Mouse (Mus musculus) cerebellum, postnatal 36 days (tissue): ENCODE measurements around the gene Nos1.

Experiments used
- DNase-seq, 2 experiments: peaks; one replicate each; pipeline ENCODE4 v3.0.0; 2021 to 2022; ENCODE audit warnings: mixed read lengths in 2 of 2

Nos1 gene

DNA sequence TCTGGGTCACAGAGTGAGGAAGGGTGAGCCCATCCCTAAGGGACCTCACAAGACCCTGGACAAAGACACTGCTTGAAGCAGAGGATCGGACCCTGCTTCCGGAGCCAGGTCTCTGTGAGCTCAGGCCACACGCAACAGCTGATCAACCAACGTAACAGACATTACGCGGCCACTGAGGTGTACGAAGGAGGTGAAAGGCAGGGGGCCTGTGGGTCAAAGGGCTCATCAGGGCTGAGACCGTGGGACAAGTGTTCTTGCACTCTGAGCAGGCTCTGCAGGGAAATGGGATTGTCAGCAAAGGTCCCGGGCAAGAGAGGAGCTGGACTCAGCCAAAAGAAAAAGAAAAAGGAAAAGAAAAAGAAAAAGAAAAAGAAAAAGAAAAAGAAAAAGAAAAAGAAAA lies 186.1 kb downstream of the Nos1 start:
- DNase-seq = no peak

DNA sequence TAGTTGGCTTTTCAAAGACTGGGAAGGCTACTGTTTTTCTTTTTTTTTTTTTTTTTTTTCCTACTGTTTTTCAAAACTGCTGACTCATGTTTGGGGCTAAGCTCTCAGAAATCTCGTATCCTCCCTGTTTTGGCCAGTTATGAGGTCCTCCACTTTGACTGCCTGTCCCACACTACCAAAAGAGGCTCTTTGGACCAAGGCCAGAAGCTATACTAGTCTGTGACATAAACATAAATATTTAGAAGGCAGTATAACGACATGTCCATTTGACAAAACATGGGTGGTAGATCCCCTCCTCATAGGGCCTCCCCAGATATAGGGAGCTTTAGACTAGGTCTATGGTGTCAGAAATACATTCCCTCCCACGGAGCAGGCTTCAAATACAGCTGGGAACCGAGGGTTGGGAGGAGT lies 186.8 kb downstream of the Nos1 start:
- DNase-seq = no peak

DNA sequence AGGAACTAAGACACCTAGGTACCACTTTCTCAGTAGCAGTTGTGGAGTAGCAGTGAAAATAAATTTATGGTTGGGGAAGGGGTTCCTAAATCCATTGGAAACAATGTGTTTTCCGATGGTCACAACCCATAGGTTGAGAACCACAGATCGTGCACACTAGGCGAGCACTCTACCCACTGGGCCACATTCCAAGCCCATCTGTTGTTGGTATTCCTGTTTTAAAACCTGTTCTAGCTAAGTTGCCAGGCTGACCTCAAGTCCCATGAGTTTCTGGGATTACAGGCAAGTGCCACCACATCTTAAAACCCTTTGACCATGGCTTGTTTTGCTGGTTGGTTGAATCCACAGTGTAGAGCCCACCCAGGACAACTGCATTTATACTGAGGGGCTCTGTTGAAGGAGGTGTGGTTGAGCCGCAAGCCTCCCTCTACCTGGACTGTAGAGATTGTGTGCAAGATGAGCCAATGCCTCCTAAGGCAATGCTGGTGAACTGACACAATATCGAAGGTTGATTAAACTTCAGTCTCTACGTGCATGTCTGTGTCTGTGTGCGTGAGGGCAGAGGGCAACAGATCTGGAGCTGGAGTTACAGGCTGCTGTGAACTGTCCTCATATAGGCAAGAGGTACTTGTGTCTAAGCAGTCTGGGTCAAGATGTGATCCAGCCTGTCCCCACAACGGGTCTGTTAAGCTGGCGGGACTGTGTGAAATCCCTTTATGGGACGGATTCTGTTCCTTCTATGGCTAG lies 189.0 kb downstream of the Nos1 start:
- peak; percentile 73 to 75 for DNase-seq

DNA sequence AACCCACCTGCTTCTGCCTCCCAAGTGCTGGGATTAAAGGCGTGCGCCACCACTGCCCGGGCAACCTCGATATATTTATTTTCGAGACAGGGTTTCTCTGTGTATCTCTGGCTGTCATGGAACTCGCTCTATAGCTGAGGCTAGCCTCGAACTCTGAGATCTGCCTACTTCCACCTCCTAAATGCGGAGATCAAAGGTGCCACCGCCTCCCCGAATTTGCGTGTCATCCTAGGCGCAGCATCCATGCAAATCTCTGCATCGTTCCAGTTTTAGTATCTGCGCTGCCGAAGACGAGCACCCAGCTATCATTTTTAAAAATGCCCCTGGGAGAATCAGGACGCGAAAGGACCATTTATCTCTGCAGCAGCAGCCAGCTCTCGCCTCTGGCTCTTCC lies 195.4 kb downstream of the Nos1 start:
- no peak for DNase-seq

DNA sequence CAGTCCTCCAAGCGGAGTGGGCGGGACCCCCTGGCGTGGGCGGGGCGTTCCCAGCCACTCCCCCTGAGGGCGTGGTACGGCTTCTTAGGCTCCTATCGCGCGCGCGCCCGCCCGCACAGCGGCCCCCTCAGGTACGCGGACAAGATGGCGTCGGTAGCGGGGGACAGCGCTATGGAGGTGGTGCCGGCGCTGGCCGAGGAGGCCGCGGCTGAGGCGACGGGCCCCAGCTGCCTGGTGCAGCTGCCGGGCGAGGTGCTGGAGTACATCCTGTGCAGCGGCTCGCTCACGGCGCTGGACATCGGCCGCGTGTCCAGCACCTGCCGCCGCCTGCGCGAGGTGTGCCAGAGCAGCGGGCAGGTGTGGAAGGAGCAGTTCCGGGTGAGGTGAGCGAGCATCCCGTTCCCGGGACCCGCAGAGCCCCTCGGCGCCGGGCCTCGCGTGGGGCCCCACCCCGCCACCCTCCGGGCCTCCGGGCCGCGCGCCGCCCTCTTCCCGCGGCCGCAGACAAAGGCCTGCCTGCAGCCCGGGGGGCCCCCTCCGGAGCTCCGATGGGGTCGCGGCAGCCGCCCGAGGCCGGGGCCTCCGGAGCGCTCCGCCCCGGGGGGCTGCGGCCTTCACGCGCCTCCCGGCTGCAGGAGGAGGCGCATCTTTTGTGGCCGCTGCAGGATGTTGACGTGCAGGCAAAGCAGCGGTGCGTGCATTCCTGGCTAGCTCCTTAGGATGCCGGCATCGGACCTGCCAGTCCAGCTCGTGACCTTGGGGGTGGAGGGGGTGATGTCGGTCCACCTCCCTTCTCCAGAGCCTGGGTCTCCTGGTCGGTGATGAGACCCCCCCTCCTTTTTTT lies 196.0 kb downstream of the Nos1 start, which contains the start of gene Fbxo21:
Gene Fbxo21, plus strand, starts transcription at position 74 of the 844 bp plus-strand sequence.
- DNase-seq = peak; percentile 93 to 98

DNA sequence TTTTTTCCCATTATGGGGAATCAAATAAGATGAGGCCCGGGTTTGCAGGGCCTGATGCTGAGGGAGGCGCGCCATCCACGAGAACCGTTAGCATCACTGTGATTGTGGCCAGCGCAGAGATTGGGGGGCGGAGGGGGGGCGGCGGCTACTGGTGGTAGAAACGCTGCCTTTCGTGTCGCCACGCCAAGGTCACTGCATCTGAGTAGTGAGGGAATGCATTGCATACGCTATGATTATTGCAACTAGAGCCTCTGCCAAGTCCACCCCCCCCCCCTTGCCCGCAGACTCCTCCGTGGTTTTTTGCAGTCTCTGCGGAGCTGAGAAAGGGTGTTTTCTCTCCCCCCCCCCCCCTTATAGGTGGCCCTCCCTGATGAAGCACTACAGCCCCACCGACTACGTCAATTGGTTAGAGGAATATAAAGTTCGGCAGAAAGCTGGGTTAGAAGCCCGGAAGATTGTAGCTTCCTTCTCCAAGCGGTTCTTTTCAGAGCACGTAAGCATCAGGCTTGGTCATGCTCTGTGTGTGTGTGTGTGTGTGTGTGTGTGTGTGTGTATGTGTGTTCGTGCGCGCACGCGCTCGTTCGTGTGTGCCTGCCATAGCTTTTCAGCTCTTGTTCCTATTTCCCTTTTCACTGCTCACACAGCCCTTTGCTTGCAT lies 196.8 kb downstream of the Nos1 start:
- peak; percentile 38 to 54 for DNase-seq

DNA sequence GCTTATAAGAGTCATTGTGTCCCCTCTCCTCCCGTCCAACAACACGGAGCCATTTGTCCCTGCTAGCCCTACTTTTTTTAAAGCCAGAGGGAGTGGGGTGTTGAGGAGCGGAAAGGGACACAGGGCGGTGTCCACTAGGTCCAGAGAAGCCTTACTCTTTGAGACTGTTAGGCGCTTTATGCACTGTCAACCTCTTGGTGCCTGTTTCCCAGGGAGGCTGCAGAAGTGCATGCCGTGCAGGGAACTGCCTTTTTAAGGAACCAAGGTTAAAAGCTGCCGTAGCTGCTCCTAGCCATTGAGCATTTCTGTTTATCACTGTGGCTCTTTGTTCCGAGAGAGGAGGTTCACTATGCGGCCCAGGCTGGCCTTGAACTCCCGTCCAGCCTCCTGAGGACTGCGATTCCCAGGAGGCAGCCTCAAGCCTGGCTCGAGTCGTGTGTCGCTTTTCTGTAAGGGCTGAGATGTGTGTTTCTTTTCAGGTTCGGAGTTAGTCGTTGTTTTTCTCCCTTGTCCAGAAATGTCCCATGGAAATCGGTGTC lies 197.4 kb downstream of the Nos1 start:
- DNase-seq = no peak

DNA sequence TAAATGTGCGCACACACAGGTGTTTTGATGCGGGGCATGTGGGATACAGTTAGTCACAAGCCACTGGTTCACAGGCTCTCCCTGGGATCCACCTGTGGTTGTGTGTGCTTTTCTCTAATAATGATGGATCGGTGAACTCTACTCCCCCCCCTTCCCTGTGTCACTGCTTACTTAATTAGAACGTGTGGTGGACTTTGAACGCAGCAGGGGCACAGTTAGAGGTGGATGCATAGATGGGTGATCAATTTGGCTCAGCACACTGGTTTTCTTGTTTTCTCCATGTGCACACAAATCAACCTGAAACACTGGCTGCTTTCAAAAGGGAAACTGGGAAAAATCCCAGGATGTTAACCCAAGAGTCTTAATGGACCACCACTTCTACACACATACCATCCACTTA lies 198.2 kb downstream of the Nos1 start:
- no peak for DNase-seq

DNA sequence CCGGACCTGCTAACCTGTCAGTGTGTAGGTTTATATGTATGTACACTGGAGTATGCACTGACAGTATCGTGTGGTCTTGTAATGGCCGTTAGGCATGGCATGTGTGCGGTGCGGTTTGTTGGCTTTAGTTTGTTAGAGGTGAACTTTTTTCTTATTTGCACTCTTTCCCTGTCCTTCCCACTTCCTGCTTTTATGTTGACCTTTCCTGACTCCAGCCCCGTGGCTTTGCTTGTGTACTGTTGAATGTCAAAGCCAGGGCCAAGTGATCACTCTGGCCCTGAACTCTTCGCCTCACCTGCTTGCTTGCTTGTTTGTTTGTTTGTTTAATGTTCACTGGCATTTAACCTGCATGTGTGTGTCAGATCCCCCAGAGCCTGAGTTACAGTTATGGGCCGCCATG lies 200.1 kb downstream of the Nos1 start:
- no peak for DNase-seq

DNA sequence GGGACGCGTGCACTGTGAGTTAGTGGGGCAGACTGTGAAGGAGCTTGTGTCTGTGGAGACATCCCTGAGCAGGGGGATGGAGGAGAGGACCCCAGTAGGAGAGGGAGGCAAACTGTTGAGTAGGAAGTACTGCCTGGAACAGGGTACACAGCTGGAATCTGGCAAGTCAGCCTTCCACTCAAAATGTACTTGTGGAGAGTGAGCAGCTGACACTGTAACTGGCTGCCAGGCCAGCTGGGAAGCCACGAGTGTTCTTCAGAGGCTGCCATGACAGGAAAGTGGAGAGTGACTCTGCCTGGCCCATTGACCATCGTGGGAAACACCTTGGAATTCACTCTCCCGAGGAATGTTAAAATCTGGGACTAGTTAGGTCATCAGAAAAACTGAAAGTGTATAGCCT lies 201.1 kb downstream of the Nos1 start:
- no peak for DNase-seq

DNA sequence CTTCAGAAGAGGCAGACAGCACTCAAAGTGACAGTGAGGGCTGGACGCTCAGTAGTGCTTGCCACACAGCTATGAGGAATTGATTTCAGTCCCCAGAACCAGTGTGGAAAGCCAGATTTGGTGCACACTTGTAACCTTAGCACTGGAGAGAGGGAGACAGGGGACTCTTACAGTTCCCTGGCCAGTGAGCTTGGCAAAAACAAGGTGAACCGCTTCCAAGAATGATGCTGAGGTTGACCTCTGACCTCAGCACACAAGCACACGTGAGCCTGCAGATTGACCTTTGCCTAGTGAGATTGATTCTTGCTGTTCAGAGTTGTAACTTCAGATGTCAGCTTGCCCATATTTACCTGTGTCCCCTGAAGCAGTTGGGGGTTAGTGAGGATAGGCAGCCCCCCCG lies 205.5 kb downstream of the Nos1 start:
- DNase-seq = no peak

DNA sequence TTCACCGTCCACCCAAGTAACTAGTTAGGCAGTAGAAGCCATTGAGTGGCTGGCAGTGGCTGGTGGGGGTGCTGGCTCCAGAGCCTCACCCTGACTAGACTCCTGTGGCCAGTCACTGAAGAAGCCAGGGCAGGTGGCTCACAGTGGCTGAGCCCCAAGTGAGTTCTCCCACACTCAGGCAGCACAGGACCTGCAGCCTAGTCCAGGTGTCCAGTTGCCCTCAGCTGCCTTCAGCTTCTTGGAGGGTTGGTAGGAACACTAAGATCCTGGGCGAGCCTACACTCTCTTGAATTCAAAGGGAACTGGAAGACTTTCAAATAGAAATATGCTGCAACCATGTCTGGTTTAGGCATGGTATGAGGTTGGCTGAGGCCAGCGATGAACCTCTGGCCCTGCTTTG lies 207.1 kb downstream of the Nos1 start:
- no peak for DNase-seq

DNA sequence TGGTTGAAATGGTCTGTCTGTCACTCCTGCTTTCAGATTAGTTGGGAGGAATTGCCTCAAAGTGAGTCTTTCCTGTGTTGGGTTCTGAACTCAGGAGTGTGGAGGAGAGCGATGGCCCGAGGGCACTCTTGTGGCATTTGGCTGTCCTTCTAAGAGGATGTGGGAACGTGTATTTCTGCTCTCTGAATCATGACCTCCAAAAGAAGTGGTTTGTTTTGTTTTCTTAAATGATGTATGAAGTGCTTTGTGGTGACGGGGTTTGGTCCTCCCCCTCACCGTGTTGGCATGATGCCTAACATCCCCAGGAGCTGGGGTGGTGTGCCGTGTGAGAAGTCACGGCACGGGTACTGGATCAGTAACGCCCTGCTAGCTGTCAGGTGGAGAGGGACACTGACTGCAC lies 207.5 kb downstream of the Nos1 start:
- no peak for DNase-seq

DNA sequence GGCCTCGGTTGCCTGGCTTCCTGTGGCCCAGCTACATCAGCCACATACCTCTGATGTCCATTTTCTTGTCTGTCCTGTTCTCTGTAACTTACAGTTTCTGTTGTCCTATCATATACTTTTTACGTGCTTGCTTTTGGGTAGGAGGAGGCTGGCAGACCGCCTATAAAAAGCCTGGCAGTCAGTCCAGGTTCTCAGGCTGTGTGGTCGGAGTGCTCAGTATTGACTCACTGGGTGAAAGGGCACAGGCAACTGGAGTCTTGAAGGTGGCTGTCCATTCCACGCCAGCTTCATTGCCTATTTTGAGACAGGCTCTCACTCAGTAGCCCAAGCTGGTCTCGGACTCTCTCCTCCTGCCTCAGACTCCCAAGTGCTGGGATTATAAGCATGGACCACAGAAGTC lies 208.9 kb downstream of the Nos1 start:
- no peak for DNase-seq

DNA sequence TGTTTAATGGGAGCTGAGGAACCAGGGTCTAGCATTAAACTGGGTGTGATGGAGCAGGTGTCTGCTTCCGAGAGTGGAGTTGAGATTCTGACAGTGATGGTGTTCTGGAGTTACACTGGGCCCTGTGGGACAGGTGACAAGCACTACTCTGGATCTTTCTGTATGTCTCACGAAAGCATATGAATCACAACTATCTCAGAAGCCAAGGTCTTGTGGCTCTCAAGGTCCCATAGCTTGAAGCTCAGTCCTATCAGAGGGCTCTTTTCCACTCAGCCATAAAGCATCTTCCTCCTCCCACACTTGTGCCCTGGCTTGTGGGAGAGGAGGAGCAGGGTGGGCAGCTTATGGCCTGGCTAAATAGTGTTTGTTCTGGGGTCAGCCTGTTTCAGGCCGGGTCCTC lies 210.1 kb downstream of the Nos1 start:
- DNase-seq = no peak

DNA sequence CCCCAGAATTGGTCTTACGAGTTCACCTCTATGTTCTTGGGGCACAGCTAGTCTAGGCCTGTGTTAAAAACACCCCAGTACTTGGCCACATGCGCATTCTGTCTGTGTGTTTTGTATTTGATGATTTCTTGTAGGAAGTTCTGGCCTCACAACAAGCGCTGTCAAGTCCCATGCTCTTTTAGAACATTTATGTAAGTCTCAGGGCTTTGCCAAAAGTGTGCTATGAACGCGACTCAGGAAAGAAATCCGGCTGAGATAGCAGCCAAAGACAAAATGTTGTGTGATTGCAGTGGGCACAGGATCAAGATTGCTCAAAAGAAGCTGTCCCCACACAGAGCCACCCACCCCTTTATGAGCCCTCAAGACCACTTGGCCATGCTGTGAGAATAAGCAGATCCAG lies 212.7 kb downstream of the Nos1 start:
- DNase-seq = no peak

DNA sequence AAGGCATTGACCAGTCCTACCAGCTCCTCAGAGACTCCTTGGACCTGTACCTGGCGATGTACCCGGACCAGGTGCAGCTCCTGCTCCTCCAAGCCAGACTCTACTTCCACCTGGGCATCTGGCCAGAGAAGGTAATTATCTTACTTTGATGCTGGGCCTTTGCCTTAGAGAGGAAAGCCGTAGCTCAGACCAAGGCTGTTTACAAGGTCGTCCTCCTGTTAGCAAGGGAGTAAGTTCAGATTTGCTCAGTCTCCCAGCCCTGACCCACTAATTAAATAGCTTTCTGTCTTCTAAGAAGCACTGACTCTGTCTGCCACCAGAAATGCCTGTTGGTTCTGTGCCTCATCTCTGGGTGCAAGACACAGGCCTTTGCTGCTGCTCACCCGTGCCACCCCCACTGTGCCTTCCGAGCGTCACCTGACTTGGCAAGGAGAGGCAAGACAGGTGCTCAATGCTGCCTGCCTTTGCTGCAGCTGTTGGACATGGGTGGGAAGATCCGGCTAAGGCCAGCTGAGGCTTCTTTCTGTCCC lies 214.6 kb downstream of the Nos1 start:
- DNase-seq = peak; percentile 49 to 52

DNA sequence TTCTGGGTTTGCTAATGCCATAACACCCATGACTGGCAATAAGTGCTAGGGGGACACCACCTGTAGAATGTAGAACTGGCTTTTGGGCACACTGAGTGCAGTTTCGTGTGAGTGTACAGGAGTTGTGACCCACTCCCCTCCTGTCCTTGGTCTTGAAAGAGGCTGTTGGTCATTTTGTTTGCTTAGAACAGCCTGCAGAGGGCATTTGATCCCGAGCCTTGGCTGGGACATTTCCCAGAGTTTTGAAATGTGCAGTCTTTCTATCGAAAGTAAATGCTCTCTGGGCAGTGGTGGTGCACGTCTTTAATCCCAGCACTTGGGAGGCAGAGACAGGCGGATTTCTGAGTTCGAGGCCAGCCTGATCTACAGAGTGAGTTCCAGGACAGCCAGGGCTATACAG lies 215.1 kb downstream of the Nos1 start:
- DNase-seq = no peak

DNA sequence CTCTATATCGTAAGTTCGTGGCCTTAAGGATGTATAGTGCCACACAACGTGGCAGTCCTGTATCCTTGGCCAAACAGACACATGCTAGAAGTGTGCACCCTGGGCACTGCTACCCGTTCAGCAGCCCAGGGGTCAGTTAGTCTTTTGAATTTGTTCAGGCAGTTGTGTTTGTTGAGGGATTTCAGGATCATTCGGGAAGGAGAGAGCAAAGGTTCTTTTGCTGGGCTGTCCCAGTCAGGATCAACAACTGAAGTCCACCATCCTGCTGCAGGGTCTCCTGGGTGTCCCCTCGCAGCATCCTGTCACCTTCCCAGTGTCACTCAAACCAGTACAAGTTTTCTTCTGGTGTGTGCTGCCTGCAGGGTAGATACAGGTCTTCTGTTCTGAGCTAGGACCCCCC lies 215.7 kb downstream of the Nos1 start:
- DNase-seq = no peak

DNA sequence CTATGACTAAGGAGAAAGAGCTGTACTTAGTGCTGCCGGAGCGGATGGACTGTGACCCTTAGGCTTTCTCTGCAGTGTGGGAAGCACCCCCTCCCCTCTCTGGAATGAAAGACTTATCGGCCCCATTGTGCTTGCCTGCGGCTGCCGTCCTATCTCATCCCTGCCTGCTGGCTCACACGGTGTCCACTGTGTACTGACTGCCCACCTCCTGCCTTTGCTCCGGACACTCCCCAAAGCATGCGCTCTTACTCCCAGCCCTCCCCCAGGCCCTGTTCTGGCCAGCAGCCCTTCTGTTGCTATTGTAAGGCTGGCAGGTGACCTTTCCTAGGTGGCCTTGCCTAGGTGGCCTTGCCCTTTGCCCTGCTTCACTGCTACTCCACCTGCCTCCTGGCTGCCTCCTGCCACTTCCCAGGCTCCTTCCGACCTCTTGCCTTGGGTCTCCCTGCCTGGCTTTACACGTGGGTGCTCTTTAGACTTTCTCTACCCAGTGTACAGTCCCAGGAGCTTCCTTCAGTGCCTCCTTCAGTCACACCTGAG lies 216.7 kb downstream of the Nos1 start:
- no peak for DNase-seq

DNA sequence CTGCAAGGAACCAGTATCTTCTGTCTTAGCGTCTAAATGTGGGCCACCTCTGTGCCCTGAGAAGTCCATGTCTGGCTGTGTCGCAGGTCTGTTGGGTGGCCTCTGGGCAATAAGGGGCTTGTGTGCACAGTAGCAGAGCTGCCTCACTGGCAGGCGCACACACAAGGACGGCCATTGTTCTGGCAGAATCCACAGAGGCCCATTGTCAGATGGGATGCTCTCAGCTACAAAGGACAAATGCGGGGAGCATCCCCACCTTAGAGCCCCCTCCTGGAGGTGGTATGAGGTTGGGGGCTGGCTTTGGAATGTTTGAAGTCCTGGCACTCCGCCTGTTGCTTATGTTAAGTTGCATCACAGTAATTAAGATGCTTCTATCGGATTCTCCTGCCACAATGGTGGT lies 218.2 kb downstream of the Nos1 start:
- no peak for DNase-seq

DNA sequence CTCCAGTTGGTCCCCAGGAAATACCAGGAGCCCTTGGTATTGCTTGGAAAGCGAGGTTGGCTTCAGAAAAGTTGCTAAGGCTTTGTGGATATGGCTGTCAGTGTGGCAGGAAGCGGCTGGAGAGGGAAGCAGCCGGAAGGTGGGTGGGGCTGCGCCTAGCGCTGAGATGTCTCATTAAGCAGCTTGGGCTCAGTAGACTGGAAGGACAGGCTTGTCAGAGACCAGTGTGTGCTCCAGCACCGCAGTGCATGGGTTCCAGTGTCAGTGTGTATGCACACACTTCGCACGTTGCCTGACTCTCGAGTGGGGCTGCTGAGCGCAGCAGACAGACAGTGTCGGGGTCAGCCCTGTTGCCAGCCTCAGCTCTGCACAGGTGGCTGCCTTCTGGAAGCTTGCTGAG lies 218.8 kb downstream of the Nos1 start:
- peak; percentile 43 to 51 for DNase-seq

DNA sequence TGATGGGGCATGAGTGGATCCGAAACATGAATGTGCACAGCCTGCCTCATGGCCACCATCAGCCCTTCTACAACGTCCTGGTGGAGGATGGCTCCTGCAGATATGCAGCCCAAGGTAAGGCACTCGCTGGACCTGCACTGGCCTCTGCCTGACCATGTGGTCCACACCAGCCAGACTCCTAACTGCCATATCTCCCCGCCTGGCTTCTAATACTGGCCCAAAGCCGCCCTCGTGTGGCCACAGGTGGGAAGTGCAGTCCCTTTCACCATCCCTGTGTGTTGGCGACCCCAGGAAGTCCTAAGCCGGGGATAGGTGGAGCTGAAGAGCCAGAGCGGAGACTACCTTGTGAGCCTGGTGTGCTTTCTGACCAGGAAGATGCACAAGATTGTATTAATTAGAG lies 221.2 kb downstream of the Nos1 start:
- DNase-seq = peak; percentile 81 to 84
